Mouse (Mus musculus) cortical plate, adult 2 months (tissue): ENCODE measurements around the gene Abhd6.

ENCODE experiments used
- CTCF ChIP-seq: fragments of 200-500 bp; IDR thresholded peaks from 2 replicates; pipeline ENCODE4 v1.5.1; 2011; ENCODE audit warnings: mild to moderate bottlenecking, control low read depth, low read length; ENCODE audit not compliant: insufficient read depth; ENCODE audit errors: extremely low read depth
- POLR2A ChIP-seq: fragments of 200-500 bp; IDR thresholded peaks from 2 replicates; pipeline ENCODE4 v1.6.1; 2011; ENCODE audit warnings: mild to moderate bottlenecking, low read length, control low read depth; ENCODE audit not compliant: insufficient read depth; ENCODE audit errors: extremely low read depth

- TF ChIP-seq POLR2A (no peak), CTCF (no peak)
These were observed 480 bp downstream of the Abhd6 start for GRCm38 (mm10) chr14:8003093-8003670.
